Mouse (Mus musculus): ENCODE results near the gene Npepl1. TPM values are rescaled to one million over a fixed set of nuclear protein-coding genes. Genes with fewer than 3 reads are reported as not detected.

Npepl1 gene
- polyA plus RNA-seq, 1 experiment from 2014 or later: 41.2 TPM

GRCm38 (mm10) chr2:174076433-174076824, 33.7 kb upstream of the Npepl1 start:
- Histone ChIP-seq H3K4me1 (peaks cover 71% of the 10 kb centered on the region), H3K27me3 (ENCODE audit: low read depth, poor library complexity, severe bottlenecking) (no peaks in the 10 kb centered on the region), H3K4me3 (peak overlapping the region; percentile 78), H3K9me3 (replicated peaks) (no peaks in the 10 kb centered on the region), H3K27ac (replicated peaks) (peak overlapping the region; percentile 87), H3K36me3 (no peaks in the 10 kb centered on the region)
- no peak for DNase-seq (ENCODE audit: low spot score)
- under 1% methylated on average over 22 of the region's 22 CpGs for WGBS

DNA sequence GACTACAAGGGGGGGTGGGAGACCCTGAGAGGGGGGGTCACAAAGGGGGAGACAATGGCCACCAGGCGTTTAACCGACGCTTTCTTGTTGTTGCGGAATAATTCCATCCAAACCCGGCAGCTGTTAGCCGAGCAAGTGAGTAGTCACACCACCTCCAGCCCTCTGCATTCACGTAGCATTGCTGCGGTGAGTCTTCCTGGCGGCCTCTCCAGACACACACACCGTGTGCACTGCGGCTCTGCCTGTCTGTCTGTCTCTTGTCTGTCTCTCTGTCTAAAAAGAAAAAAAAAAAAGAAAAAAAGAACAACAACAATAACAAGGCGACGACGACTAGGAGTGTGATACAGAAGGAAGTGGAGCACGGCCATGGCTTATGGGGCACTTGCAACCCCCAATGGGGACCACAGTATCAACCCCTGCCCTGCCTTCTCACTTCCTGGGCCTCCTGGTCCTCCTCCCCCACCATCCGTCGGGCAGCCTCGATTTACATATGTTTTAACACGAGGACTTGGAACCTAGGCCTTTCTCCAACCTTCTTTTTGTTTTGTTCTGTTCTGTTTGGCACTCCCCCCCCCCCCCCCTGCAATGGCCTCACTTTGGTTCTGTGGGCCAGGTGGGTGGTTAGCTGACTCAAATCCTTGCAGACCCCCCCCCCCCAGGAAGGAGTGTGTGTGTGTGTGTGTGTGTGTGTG, 33.0 kb upstream of the Npepl1 start:
- Histone ChIP-seq H3K4me1 (peaks cover 68% of the 10 kb centered on the region), H3K9me3 (replicated peaks) (no peaks in the 10 kb centered on the region), H3K4me3 (peak overlapping the region; percentile 78), H3K27me3 (ENCODE audit: low read depth, poor library complexity, severe bottlenecking) (no peaks in the 10 kb centered on the region), H3K27ac (replicated peaks) (peak overlapping the region; percentile 87), H3K36me3 (no peaks in the 10 kb centered on the region)
- peak; percentile 55 for DNase-seq (ENCODE audit: low spot score)
- under 1% methylated on average over 19 of the region's 19 CpGs for WGBS

- Histone ChIP-seq H3K36me3 (no peaks in the 10 kb centered on the region), H3K9me3 (replicated peaks) (no peaks in the 10 kb centered on the region), H3K4me3 (peak overlapping the region; percentile 78), H3K4me1 (peaks cover 62% of the 10 kb centered on the region), H3K27me3 (ENCODE audit: low read depth, poor library complexity, severe bottlenecking) (no peaks in the 10 kb centered on the region), H3K27ac (replicated peaks) (peak overlapping the region; percentile 87)
- WGBS: 10% methylated on average over 11 of the region's 11 CpGs
- no peak for DNase-seq (ENCODE audit: low spot score)
Measured at GRCm38 (mm10) chr2:174077776-174078338, 32.3 kb upstream of the Npepl1 start.

- no peaks in the 10 kb centered on the region for H3K27me3 ChIP-seq (ENCODE audit: low read depth, poor library complexity, severe bottlenecking)
- H3K27ac ChIP-seq (replicated peaks): no peak overlapping the region
- no peak overlapping the region for H3K4me3 ChIP-seq
- 87% methylated on average over 5 of the region's 5 CpGs for WGBS
- no peak for DNase-seq (ENCODE audit: low spot score)
- no peaks in the 10 kb centered on the region for H3K36me3 ChIP-seq
- no peaks in the 10 kb centered on the region for H3K9me3 ChIP-seq (replicated peaks)
- H3K4me1 ChIP-seq: peaks cover 34% of the 10 kb centered on the region
Measured at GRCm38 (mm10) chr2:174081833-174082232, 28.3 kb upstream of the Npepl1 start.

GRCm38 (mm10) chr2:174082380-174082918, 27.7 kb upstream of the Npepl1 start:
- DNase-seq (ENCODE audit: low spot score): no peak
- Histone ChIP-seq H3K9me3 (replicated peaks) (no peaks in the 10 kb centered on the region), H3K4me3 (no peak overlapping the region), H3K4me1 (peaks cover 28% of the 10 kb centered on the region), H3K36me3 (no peaks in the 10 kb centered on the region), H3K27ac (replicated peaks) (no peak overlapping the region), H3K27me3 (ENCODE audit: low read depth, poor library complexity, severe bottlenecking) (no peaks in the 10 kb centered on the region)
- 84% methylated on average over 3 of the region's 3 CpGs for WGBS

DNA sequence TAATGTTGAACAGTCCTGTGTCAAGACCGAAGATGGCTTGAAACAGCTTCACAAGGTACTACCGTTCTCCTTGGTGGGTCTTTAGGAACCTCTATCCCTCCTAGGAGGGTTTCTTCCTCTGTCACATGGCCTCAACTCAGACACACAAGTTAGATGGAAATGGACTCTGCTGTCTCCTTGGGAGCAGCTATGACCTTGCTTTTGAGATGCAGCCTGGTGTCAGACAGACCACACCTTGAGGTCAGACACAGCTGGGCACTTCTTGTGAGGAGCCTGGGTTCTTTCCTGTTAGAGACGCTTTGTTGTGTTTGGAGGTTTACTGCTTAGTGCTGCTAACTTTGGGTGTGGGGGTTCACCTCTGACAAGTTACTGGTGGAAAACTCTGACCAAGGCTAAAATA, 15.1 kb upstream of the Npepl1 start:
- Histone ChIP-seq H3K27ac (replicated peaks) (no peak overlapping the region), H3K27me3 (ENCODE audit: low read depth, poor library complexity, severe bottlenecking) (no peaks in the 10 kb centered on the region), H3K4me3 (no peak overlapping the region), H3K36me3 (peaks cover 71% of the 10 kb centered on the region), H3K9me3 (replicated peaks) (no peaks in the 10 kb centered on the region), H3K4me1 (no peaks in the 10 kb centered on the region)
- WGBS: 92% methylated on average over 3 of the region's 3 CpGs
- DNase-seq (ENCODE audit: low spot score): no peak

GRCm38 (mm10) chr2:174102399-174102798, 7.8 kb upstream of the Npepl1 start:
- H3K36me3 ChIP-seq: peaks cover 18% of the 10 kb centered on the region
- WGBS: 79% methylated on average over 7 of the region's 7 CpGs
- no peaks in the 10 kb centered on the region for H3K4me1 ChIP-seq
- no peak for DNase-seq (ENCODE audit: low spot score)
- H3K9me3 ChIP-seq (replicated peaks): no peaks in the 10 kb centered on the region
- no peak overlapping the region for H3K27ac ChIP-seq (replicated peaks)
- no peak overlapping the region for H3K4me3 ChIP-seq
- no peaks in the 10 kb centered on the region for H3K27me3 ChIP-seq (ENCODE audit: low read depth, poor library complexity, severe bottlenecking)

DNA sequence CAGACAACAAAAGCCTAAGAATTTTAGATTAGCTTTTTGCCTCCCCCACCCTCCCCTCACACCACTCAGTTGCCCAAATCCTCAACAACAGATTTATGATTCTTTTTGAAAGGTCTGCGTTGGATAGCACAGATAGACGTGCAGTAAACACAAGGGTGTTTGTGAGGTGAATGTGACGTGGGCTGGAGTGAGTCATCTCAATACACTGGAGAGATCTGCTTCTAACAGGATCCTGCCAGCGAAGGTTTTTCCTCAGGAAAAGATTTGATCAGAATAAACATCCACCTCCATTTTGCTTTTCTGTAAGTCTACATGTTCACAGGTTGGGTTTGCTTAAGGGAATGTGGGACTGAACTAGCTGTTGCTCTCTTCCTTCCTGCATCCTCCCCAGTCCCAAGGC, 6.6 kb upstream of the Npepl1 start:
- DNase-seq (ENCODE audit: low spot score): no peak
- no peak overlapping the region for H3K27ac ChIP-seq (replicated peaks)
- no peaks in the 10 kb centered on the region for H3K27me3 ChIP-seq (ENCODE audit: low read depth, poor library complexity, severe bottlenecking)
- peaks cover 11% of the 10 kb centered on the region for H3K36me3 ChIP-seq
- H3K9me3 ChIP-seq (replicated peaks): no peaks in the 10 kb centered on the region
- no peak overlapping the region for H3K4me3 ChIP-seq
- H3K4me1 ChIP-seq: no peaks in the 10 kb centered on the region
- 89% methylated on average over 4 of the region's 4 CpGs for WGBS

- Histone ChIP-seq H3K36me3 (peaks cover 5% of the 10 kb centered on the region; the same call in 1 of the 2 replicates), H3K4me3 (no peak overlapping the region)
Measured at GRCm38 (mm10) chr2:174107375-174107774, 2.8 kb upstream of the Npepl1 start.

GRCm38 (mm10) chr2:174110783-174111549, 817 bp downstream of the Npepl1 start:
- WGBS: 60% methylated on average over 33 of the region's 33 CpGs
- Histone ChIP-seq H3K36me3 (peaks cover 28% of the 10 kb centered on the region), H3K4me1 (peaks cover 21% of the 10 kb centered on the region), H3K27ac (replicated peaks) (peak overlapping the region; percentile 97), H3K9me3 (replicated peaks) (no peaks in the 10 kb centered on the region), H3K4me3 (peak overlapping the region; percentile 70), H3K27me3 (ENCODE audit: low read depth, poor library complexity, severe bottlenecking) (no peaks in the 10 kb centered on the region)
- DNase-seq (ENCODE audit: low spot score): no peak

More at GRCm38 (mm10) chr2:174107375-174107774, 2.8 kb upstream of the Npepl1 start:
- WGBS: 87% methylated on average over 3 of the region's 3 CpGs
- Histone ChIP-seq H3K27me3 (ENCODE audit: low read depth, poor library complexity, severe bottlenecking) (no peaks in the 10 kb centered on the region), H3K27ac (replicated peaks) (no peak overlapping the region), H3K4me1 (peaks cover 21% of the 10 kb centered on the region), H3K9me3 (replicated peaks) (no peaks in the 10 kb centered on the region)
- DNase-seq (ENCODE audit: low spot score): no peak

DNA sequence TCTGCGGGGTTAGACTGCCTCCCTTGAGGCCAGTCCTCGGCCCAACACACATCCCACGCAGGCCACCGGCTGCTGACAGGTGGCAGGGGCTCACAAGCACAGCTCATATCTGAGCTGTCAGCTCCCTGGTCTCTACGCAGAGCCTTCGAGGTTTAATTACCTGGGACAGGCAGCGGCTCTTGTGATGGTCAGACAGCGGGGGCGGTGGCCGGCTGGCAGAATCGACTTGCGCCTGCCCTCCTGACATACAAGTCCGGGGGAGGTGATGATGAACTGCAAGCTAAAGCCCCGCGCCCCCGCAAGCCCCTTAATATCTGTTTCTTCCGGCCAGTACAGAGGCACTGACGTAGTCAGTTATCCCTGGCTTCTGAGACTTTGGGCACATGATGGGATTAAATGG, 2.8 kb downstream of the Npepl1 start:
- WGBS: 91% methylated on average over 18 of the region's 18 CpGs
- no peak overlapping the region for H3K4me3 ChIP-seq
- peaks cover 21% of the 10 kb centered on the region for H3K4me1 ChIP-seq
- DNase-seq (ENCODE audit: low spot score): no peak
- H3K9me3 ChIP-seq (replicated peaks): no peaks in the 10 kb centered on the region
- H3K36me3 ChIP-seq: peaks cover 39% of the 10 kb centered on the region
- H3K27ac ChIP-seq (replicated peaks): no peak overlapping the region
- no peaks in the 10 kb centered on the region for H3K27me3 ChIP-seq (ENCODE audit: low read depth, poor library complexity, severe bottlenecking)

- Histone ChIP-seq H3K36me3 (peaks cover 46% of the 10 kb centered on the region), H3K27ac (replicated peaks) (no peak overlapping the region), H3K4me3 (no peak overlapping the region), H3K27me3 (ENCODE audit: low read depth, poor library complexity, severe bottlenecking) (no peaks in the 10 kb centered on the region), H3K9me3 (replicated peaks) (no peaks in the 10 kb centered on the region), H3K4me1 (peaks cover 21% of the 10 kb centered on the region)
- no peak for DNase-seq (ENCODE audit: low spot score)
- WGBS: 95% methylated on average over 12 of the region's 12 CpGs
Measured at GRCm38 (mm10) chr2:174114148-174114864, 4.2 kb downstream of the Npepl1 start.

Data from midbrain, embryonic 10.5 days (tissue).